Mouse (Mus musculus): ENCODE data around the gene Hist3h2ba. TPM values are rescaled to one million over a fixed set of nuclear protein-coding genes. Genes with fewer than 3 reads are reported as not detected.

Hist3h2ba gene
- polyA plus RNA-seq, 1 experiment from 2014 or later = 9.5 TPM

DNA sequence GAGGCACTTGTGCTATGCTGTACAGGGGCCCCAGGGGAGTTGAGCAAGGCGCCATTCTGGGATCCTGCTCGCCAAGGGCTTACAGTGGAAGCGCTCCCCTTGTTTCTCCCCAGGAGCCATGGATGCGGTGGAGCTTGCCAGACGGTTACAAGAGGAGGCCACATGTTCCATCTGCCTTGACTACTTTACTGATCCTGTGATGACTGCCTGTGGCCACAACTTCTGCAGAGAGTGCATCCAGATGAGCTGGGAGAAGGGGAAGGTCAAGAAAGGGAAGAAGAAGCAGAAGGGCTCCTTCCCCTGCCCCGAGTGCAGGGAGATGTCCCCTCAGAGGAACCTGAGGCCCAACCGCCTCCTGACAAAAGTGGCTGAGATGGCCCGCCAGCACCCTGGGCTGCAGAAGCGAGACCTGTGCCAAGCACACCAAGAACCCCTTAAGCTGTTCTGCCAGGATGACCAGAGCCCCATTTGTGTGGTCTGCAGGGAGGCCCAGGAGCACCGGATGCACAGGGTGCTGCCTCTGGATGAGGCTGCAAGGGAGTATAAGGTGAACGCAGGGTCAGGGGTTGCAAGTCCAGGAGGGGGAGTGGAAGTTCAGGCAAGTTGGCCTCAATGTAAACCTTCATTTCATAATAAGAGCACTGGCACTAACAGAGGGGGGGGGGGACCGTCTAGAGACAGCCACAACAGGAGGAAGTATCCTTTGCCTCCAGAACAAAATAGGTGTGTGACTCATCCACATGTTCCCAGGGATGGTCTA lies 16.5 kb downstream of the Hist3h2ba start:
- Histone ChIP-seq H3K27ac (ENCODE audit: low read depth) (no peak overlapping the region), H3K9me3 (ENCODE audit: low read depth, low read length) (peaks cover 5% of the 10 kb centered on the region; the same call in 1 of the 2 replicates), H3K9ac (no peak overlapping the region), H3K27me3 (ENCODE audit: insufficient read depth, low read length) (peaks cover 24% of the 10 kb centered on the region), H3K36me3 (ENCODE audit: insufficient read depth) (0 out of 2 replicates have a peak, but pooled peaks cover under 1% of the 10 kb centered on the region), H3K4me2 (no peak overlapping the region), H3K4me3 (ENCODE audit: low read depth, low read length) (no peak overlapping the region), H3K4me1 (ENCODE audit: insufficient read depth) (no peaks in the 10 kb centered on the region)
- DNase-seq = no peak
- ATAC-seq (ENCODE audit: insufficient read depth) = no peak
- 39% methylated on average over 12 of the region's 12 CpGs for WGBS
- no peak for TF ChIP-seq CTCF (IDR thresholded peaks at IDR 0.05; ENCODE audit: low read depth)

- Histone ChIP-seq H3K27me3 (ENCODE audit: insufficient read depth, low read length) (peaks cover 10% of the 10 kb centered on the region), H3K27ac (ENCODE audit: low read depth) (no peak overlapping the region), H3K36me3 (ENCODE audit: insufficient read depth) (peaks cover 10% of the 10 kb centered on the region; the same call in 1 of the 2 replicates), H3K4me1 (ENCODE audit: insufficient read depth) (no peaks in the 10 kb centered on the region), H3K4me3 (ENCODE audit: low read depth, low read length) (no peak overlapping the region), H3K9me3 (ENCODE audit: low read depth, low read length) (no peaks in the 10 kb centered on the region), H3K9ac (no peak overlapping the region), H3K4me2 (no peak overlapping the region)
- DNase-seq (peak; percentile 45), ATAC-seq (ENCODE audit: insufficient read depth) (no peak)
- TF ChIP-seq CTCF (IDR thresholded peaks at IDR 0.05; ENCODE audit: low read depth) = peak; percentile 47
- 91% methylated on average over 1 of the region's 1 CpGs for WGBS
These were observed 18.6 kb downstream of the Hist3h2ba start for GRCm38 (mm10) chr11:58967346-58967745.

DNA sequence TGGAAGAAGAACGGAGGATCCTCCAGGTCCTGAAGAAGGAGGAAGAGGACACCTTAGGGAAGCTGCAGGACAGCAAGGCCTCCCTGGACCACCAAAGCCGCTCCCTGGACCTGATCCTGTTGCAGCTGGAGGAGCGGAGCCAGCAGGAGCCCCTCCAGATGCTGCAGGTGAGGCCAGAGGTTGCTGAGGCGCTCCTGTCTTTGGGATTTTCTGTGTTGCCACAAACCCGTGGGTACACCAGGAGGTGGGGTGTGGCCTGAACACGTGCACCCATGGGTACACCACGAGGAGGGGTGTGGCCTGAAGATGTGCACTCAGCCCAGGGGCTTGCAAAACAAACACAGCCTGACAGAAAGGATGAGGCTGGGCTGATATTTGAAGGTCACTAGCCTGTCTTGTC lies 19.8 kb downstream of the Hist3h2ba start:
- Histone ChIP-seq H3K4me1 (ENCODE audit: insufficient read depth) (no peaks in the 10 kb centered on the region), H3K4me3 (ENCODE audit: low read depth, low read length) (no peak overlapping the region), H3K9me3 (ENCODE audit: low read depth, low read length) (no peaks in the 10 kb centered on the region), H3K4me2 (no peak overlapping the region), H3K27me3 (ENCODE audit: insufficient read depth, low read length) (0 out of 2 replicates have a peak, but pooled peaks cover 4% of the 10 kb centered on the region), H3K36me3 (ENCODE audit: insufficient read depth) (peaks cover 13% of the 10 kb centered on the region; the same call in 1 of the 2 replicates), H3K27ac (ENCODE audit: low read depth) (no peak overlapping the region), H3K9ac (no peak overlapping the region)
- 80% methylated on average over 7 of the region's 7 CpGs for WGBS
- TF ChIP-seq CTCF (IDR thresholded peaks at IDR 0.05; ENCODE audit: low read depth) = no peak
- DNase-seq (no peak), ATAC-seq (ENCODE audit: insufficient read depth) (no peak)

DNA sequence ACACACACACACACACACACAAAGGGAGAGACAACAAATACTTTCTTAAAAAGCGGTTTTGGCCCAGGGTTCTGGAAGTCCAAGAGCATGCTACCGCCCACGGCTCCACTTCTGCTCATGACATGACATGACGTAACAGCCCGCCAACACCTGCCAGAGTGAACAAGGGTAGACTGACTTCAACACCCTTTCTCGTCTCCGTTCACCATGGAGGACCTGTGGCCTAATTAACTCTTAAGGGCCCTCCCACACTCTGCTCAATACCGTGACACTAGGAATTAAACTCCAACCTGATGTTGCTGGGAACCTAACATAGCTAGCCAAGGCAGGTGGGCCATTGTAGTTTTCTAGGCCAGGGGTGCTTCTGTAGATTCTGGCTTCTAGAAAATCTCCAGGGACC lies 20.3 kb downstream of the Hist3h2ba start:
- Histone ChIP-seq H3K36me3 (ENCODE audit: insufficient read depth) (peaks cover 13% of the 10 kb centered on the region; the same call in 1 of the 2 replicates), H3K9me3 (ENCODE audit: low read depth, low read length) (no peaks in the 10 kb centered on the region), H3K27me3 (ENCODE audit: insufficient read depth, low read length) (no peaks in the 10 kb centered on the region), H3K4me1 (ENCODE audit: insufficient read depth) (no peaks in the 10 kb centered on the region), H3K4me2 (no peak overlapping the region), H3K27ac (ENCODE audit: low read depth) (0 out of 2 replicates have a peak overlapping the region, but pooled peaks have one; percentile 36), H3K4me3 (ENCODE audit: low read depth, low read length) (no peak overlapping the region), H3K9ac (no peak overlapping the region)
- TF ChIP-seq CTCF (IDR thresholded peaks at IDR 0.05; ENCODE audit: low read depth) = no peak
- ATAC-seq (ENCODE audit: insufficient read depth) (no peak), DNase-seq (no peak)
- 64% methylated on average over 8 of the region's 8 CpGs for WGBS

GRCm38 (mm10) chr11:58969659-58970058 lies 20.9 kb downstream of the Hist3h2ba start:
- no peak; the same call in 1 of the 2 replicates for ATAC-seq (ENCODE audit: insufficient read depth)
- no peak overlapping the region for H3K4me2 ChIP-seq

GRCm38 (mm10) chr11:58970831-58971530 lies 22.3 kb downstream of the Hist3h2ba start:
- 82% methylated on average over 21 of the region's 21 CpGs for WGBS
- no peak overlapping the region for H3K4me3 ChIP-seq (ENCODE audit: low read depth, low read length)
- no peak overlapping the region for H3K4me2 ChIP-seq
- no peaks in the 10 kb centered on the region for H3K9me3 ChIP-seq (ENCODE audit: low read depth, low read length)
- H3K36me3 ChIP-seq (ENCODE audit: insufficient read depth) = peaks cover 13% of the 10 kb centered on the region; the same call in 1 of the 2 replicates
- ATAC-seq (ENCODE audit: insufficient read depth) (no peak), DNase-seq (no peak)
- peak; percentile 13; the same call in 1 of the 2 replicates for TF ChIP-seq CTCF (IDR thresholded peaks at IDR 0.05; ENCODE audit: low read depth)
- no peaks in the 10 kb centered on the region for H3K4me1 ChIP-seq (ENCODE audit: insufficient read depth)
- H3K27me3 ChIP-seq (ENCODE audit: insufficient read depth, low read length) = no peaks in the 10 kb centered on the region
- H3K9ac ChIP-seq = no peak overlapping the region
- H3K27ac ChIP-seq (ENCODE audit: low read depth) = no peak overlapping the region

More at GRCm38 (mm10) chr11:58969659-58970058, 20.9 kb downstream of the Hist3h2ba start:
- no peaks in the 10 kb centered on the region for H3K27me3 ChIP-seq (ENCODE audit: insufficient read depth, low read length)
- no peak overlapping the region for H3K9ac ChIP-seq
- 59% methylated on average over 6 of the region's 6 CpGs for WGBS
- peaks cover 13% of the 10 kb centered on the region; the same call in 1 of the 2 replicates for H3K36me3 ChIP-seq (ENCODE audit: insufficient read depth)
- no peak overlapping the region for H3K4me3 ChIP-seq (ENCODE audit: low read depth, low read length)
- TF ChIP-seq CTCF (IDR thresholded peaks at IDR 0.05; ENCODE audit: low read depth) = no peak
- DNase-seq = peak; percentile 55
- H3K27ac ChIP-seq (ENCODE audit: low read depth) = no peak overlapping the region
- no peaks in the 10 kb centered on the region for H3K4me1 ChIP-seq (ENCODE audit: insufficient read depth)
- H3K9me3 ChIP-seq (ENCODE audit: low read depth, low read length) = no peaks in the 10 kb centered on the region

GRCm38 (mm10) chr11:58971796-58972195 lies 23.1 kb downstream of the Hist3h2ba start:
- DNase-seq (no peak), ATAC-seq (ENCODE audit: insufficient read depth) (no peak)
- 94% methylated on average over 3 of the region's 3 CpGs for WGBS
- H3K4me2 ChIP-seq = no peak overlapping the region
- no peak for TF ChIP-seq CTCF (IDR thresholded peaks at IDR 0.05; ENCODE audit: low read depth)
- H3K36me3 ChIP-seq (ENCODE audit: insufficient read depth) = peaks cover 13% of the 10 kb centered on the region; the same call in 1 of the 2 replicates
- no peaks in the 10 kb centered on the region for H3K4me1 ChIP-seq (ENCODE audit: insufficient read depth)
- H3K27ac ChIP-seq (ENCODE audit: low read depth) = no peak overlapping the region
- H3K9me3 ChIP-seq (ENCODE audit: low read depth, low read length) = no peaks in the 10 kb centered on the region
- no peaks in the 10 kb centered on the region for H3K27me3 ChIP-seq (ENCODE audit: insufficient read depth, low read length)
- H3K4me3 ChIP-seq (ENCODE audit: low read depth, low read length) = no peak overlapping the region
- no peak overlapping the region for H3K9ac ChIP-seq

Data from lung, embryonic 14.5 days (tissue).